In the genomic region with DNA sequence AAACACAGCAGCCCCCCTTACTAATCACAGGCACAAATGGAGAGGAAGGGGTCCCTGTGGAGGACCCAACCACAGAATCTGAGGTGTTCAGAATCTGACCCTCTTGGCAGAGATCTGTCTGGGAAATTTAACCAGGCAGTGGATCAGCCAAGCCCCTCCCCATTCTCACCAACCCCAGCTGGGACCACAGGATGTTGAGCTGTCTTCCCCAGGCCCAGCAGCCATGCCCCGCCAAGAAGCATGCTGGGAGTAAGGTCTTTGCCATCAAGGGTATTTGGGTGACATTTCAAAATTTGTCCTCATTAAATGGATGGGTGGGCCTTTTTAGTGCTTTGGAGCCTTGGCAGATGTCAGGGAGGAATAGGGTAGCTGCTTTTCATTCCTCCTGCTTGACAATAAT, we compare ENCODE assay signal across 12 mouse cellular contexts.
"Had no signal": no experiment of that assay in that cellular context is flagged by ENCODE, and none has a peak within 500 bp of the region (broad histone marks: within the 10 kb centered on the region; RNA-seq: fewer than 3 reads in every experiment).

No protein-coding gene starts in this region.

- DNase-seq: kidney, adult 8-10 months; kidney, postnatal 10 days; kidney, postnatal 36 days; layer of hippocampus, postnatal 36 days; liver; lung, adult 18-20 months; lung, postnatal 10 days; lung, postnatal 36 days; midbrain, embryonic 14.5 days; retina, postnatal 1 day; right cerebral cortex, postnatal 25 days; spleen, adult 18-20 months had no signal
